Comparison of ENCODE assay signal across 8 mouse cellular contexts in genomic region chr15:102326022-102326576, GRCm38 (mm10). TPM values are rescaled to one million over a fixed set of nuclear protein-coding genes. Genes with fewer than 3 reads are reported as not detected.
A peak's percentile ranks its signal among the peaks of the same experiment; 100 is the strongest.
DNase-seq lines count a peak whose midpoint lies in the region; ATAC-seq and TF ChIP-seq lines count a peak whose summit lies in the region.

TSS of gene Pfdn5 (plus strand) at chr15:102326116.

- H3K4me3 ChIP-seq in ES-E14 (ENCODE audit: insufficient read depth in 1 of 2, low read depth in 1 of 2, low read length in 2 of 2, poor library complexity in 1 of 2, severe bottlenecking in 1 of 2), result peak within 1 kb of the TSS; percentile 82 to 97
- H3K4me3 ChIP-seq in forebrain, embryonic 15.5 days, result peak within 1 kb of the TSS; percentile 59
- peak within 1 kb of the TSS; percentile 83 for H3K4me3 ChIP-seq in liver, postnatal 0 days (ENCODE audit: low read depth, low read length)
- peak within 1 kb of the TSS; percentile 90 for H3K4me3 ChIP-seq in neural tube, embryonic 13.5 days

- no peaks in the 10 kb centered on the region for H3K9me3 ChIP-seq in ES-E14 (ENCODE audit: control insufficient read depth, insufficient read depth, low read depth, low read length)
- no peaks in the 10 kb centered on the region for H3K9me3 ChIP-seq in forebrain, embryonic 15.5 days
- H3K9me3 ChIP-seq in liver, postnatal 0 days (ENCODE audit: low read length), result no peaks in the 10 kb centered on the region
- no peaks in the 10 kb centered on the region for H3K9me3 ChIP-seq in neural tube, embryonic 13.5 days

- peak; percentile 65 for TF ChIP-seq CTCF in liver, postnatal 0 days (IDR thresholded peaks at IDR 0.05; ENCODE audit: low read depth)

- in situ Hi-C loops in ES-E14 (cut with MboI; ENCODE audit: low sequenced_read_pairs in 2 of 2, unreplicated experiment in 2 of 2), result no loop called here

- peak; percentile 60 for DNase-seq in ES-E14 (ENCODE audit: low read depth, low spot score)
- peak; percentile 82 for DNase-seq in cerebellum, adult 11-12 months
- peak; percentile 87 to 90 for DNase-seq in heart, postnatal 14 days
- DNase-seq in large intestine, adult 2 months (ENCODE audit: low read depth, low spot score), result peak; percentile 46
- DNase-seq in liver, postnatal 0 days, result peak; percentile 89
- peak; percentile 85 for DNase-seq in telencephalon, adult 2 months (ENCODE audit: low read depth, low spot score)

- under 1% methylated on average over 40 of the region's 40 CpGs for WGBS in forebrain, embryonic 15.5 days
- WGBS in large intestine, adult 2 months, result under 1% methylated on average over 40 of the region's 40 CpGs
- WGBS in liver, postnatal 0 days (ENCODE audit: insufficient replicate concordance), result under 1% methylated on average over 40 of the region's 40 CpGs
- under 1% methylated on average over 40 of the region's 40 CpGs for WGBS in neural tube, embryonic 13.5 days

- H3K9ac ChIP-seq in ES-E14 (ENCODE audit: insufficient read depth, low read depth, low read length, poor library complexity, severe bottlenecking), result peak within 1 kb of the TSS; percentile 79
- peak within 1 kb of the TSS; percentile 67 for H3K9ac ChIP-seq in forebrain, embryonic 15.5 days (replicated peaks)
- H3K9ac ChIP-seq in liver, postnatal 0 days (replicated peaks), result peak within 1 kb of the TSS; percentile 82
- peak within 1 kb of the TSS; percentile 89 for H3K9ac ChIP-seq in neural tube, embryonic 13.5 days

- H3K4me1 ChIP-seq in ES-E14 (ENCODE audit: control insufficient read depth in 2 of 2, insufficient read depth in 2 of 2, low read length in 2 of 2, poor library complexity in 1 of 2), result peaks cover 1 to 2% of the 10 kb centered on the region in 2 experiments; a peak in 1 of 4 replicates
- peaks cover 16% of the 10 kb centered on the region for H3K4me1 ChIP-seq in forebrain, embryonic 15.5 days
- peaks cover 7% of the 10 kb centered on the region; the same call in 1 of the 2 replicates for H3K4me1 ChIP-seq in liver, postnatal 0 days (ENCODE audit: insufficient read depth)
- peaks cover 15% of the 10 kb centered on the region for H3K4me1 ChIP-seq in neural tube, embryonic 13.5 days (replicated peaks)

- intact Hi-C loops in heart, postnatal 14 days (cut with DNase I), result no loop called here

- ATAC-seq in forebrain, embryonic 15.5 days (replicated peaks), result peak; percentile 95
- peak; percentile 95 for ATAC-seq in liver, postnatal 0 days
- peak; percentile 92 for ATAC-seq in neural tube, embryonic 13.5 days (ENCODE audit: low read depth)

- no peak for TF ChIP-seq EP300 in liver, postnatal 0 days (IDR thresholded peaks at IDR 0.05; ENCODE audit: low read depth)

- peak within 1 kb of the TSS; percentile 66 for H3K4me2 ChIP-seq in forebrain, embryonic 15.5 days (replicated peaks)
- peak within 1 kb of the TSS; percentile 79 for H3K4me2 ChIP-seq in liver, postnatal 0 days (ENCODE audit: low read depth, low read length)
- H3K4me2 ChIP-seq in neural tube, embryonic 13.5 days, result peak within 1 kb of the TSS; percentile 93

- no peak within 1 kb of the TSS for H3K27ac ChIP-seq in ES-E14 (ENCODE audit: insufficient read depth, low read depth, low read length, poor library complexity, severe bottlenecking)
- H3K27ac ChIP-seq in forebrain, embryonic 15.5 days (replicated peaks), result peak within 1 kb of the TSS; percentile 61
- H3K27ac ChIP-seq in liver, postnatal 0 days (ENCODE audit: low read depth), result peak within 1 kb of the TSS; percentile 55
- H3K27ac ChIP-seq in neural tube, embryonic 13.5 days (replicated peaks), result peak within 1 kb of the TSS; percentile 81

- H3K36me3 ChIP-seq in ES-E14 (ENCODE audit: control insufficient read depth, insufficient read depth, low read length, poor library complexity, severe bottlenecking), result peaks cover 25% of the 10 kb centered on the region
- peaks cover 27% of the 10 kb centered on the region for H3K36me3 ChIP-seq in forebrain, embryonic 15.5 days
- H3K36me3 ChIP-seq in liver, postnatal 0 days (replicated peaks; ENCODE audit: insufficient read depth, low read length), result peaks cover 29% of the 10 kb centered on the region
- peaks cover 34% of the 10 kb centered on the region for H3K36me3 ChIP-seq in neural tube, embryonic 13.5 days

- H3K27me3 ChIP-seq in forebrain, embryonic 15.5 days, result no peaks in the 10 kb centered on the region
- no peaks in the 10 kb centered on the region for H3K27me3 ChIP-seq in liver, postnatal 0 days (ENCODE audit: insufficient read depth, low read length)
- no peaks in the 10 kb centered on the region for H3K27me3 ChIP-seq in neural tube, embryonic 13.5 days

TF ChIP-seq in ES-E14, 5 proteins besides CTCF, POLR2A, EP300 and RAD21:
- TF ChIP-seq MAFK (IDR thresholded peaks at IDR 0.05; ENCODE audit: insufficient read depth, low read depth, low read length) (no peak), HCFC1 (IDR thresholded peaks at IDR 0.05; ENCODE audit: borderline replicate concordance, insufficient read depth, low read length) (peak; percentile 31; the same call in 1 of the 2 replicates)

RNA-seq across cellular contexts. Expression of gene Pfdn5, which starts in this region (rescaled TPM):
- total RNA-seq in ES-E14 (2012; rRNA removed), result 139 and 201 TPM in 2 replicates
- polyA plus RNA-seq in forebrain, embryonic 15.5 days (2015; fragmentation: Nextera tagmentation; extraction: Ambion mirVana), result 467 and 474 TPM in 2 replicates
- total RNA-seq in heart, postnatal 14 days (2021), result 100 to 1,000 TPM; 262 to 287 TPM
- 97.0 and 98.7 TPM in 2 replicates for polyA plus RNA-seq in large intestine, adult 2 months (2012; rRNA removed)
- 172 and 179 TPM in 2 replicates for polyA plus RNA-seq in liver, postnatal 0 days (2015; fragmentation: Nextera tagmentation; extraction: Ambion mirVana)
- 438 and 480 TPM in 2 replicates for polyA plus RNA-seq in neural tube, embryonic 13.5 days (2015; fragmentation: Nextera tagmentation; extraction: Ambion mirVana)
